Mouse (Mus musculus) stomach, embryonic 14.5 days (tissue): Measurements from ENCODE around the gene Cpvl. TPM values are rescaled to one million over a fixed set of nuclear protein-coding genes. Genes with fewer than 3 reads are reported as not detected.

Experiments
- ATAC-seq: fragments of 200-750 bp; cut with Nextera tagmentation; 2 replicates; pipeline ENCODE4 v1.8.0; 2017; ENCODE audit warnings: low read depth, moderate TSS enrichment; ENCODE audit not compliant: insufficient number of reproducible peaks, insufficient read depth, low FRiP score
- H3K27ac ChIP-seq: fragments of 300-500 bp; sonication (generic); 2 replicates; pipeline ENCODE4 v1.5.1; 2014; ENCODE audit warnings: mild to moderate bottlenecking, low read length, moderate library complexity, mixed read lengths
- H3K27me3 ChIP-seq: fragments of 300-500 bp; sonication (generic); 2 replicates; pipeline ENCODE4 v1.6.1; 2014; ENCODE audit warnings: low read length, control low read depth, mixed read lengths; ENCODE audit not compliant: control insufficient read depth, insufficient read depth
- H3K36me3 ChIP-seq: fragments of 300-500 bp; sonication (generic); 2 replicates; pipeline ENCODE4 v1.6.1; 2014; ENCODE audit warnings: mild to moderate bottlenecking, control low read depth, low read length, moderate library complexity, mixed read lengths; ENCODE audit not compliant: control insufficient read depth, insufficient read depth
- H3K4me1 ChIP-seq: fragments of 300-500 bp; sonication (generic); 2 replicates; pipeline ENCODE4 v1.6.1; 2014; ENCODE audit warnings: low read length, control low read depth, mixed read lengths; ENCODE audit not compliant: control insufficient read depth, insufficient read depth
- H3K4me2 ChIP-seq: fragments of 300-500 bp; sonication (generic); replicated peaks from 2 replicates; pipeline ENCODE4 v1.6.1; 2014; ENCODE audit warnings: low read depth, low read length, control low read depth
- H3K4me3 ChIP-seq: fragments of 300-500 bp; sonication (generic); 2 replicates; pipeline ENCODE4 v1.5.1; 2014; ENCODE audit warnings: low read depth, low read length, control low read depth
- H3K9ac ChIP-seq: fragments of 300-500 bp; sonication (generic); replicated peaks from 2 replicates; pipeline ENCODE4 v1.6.1; 2014; ENCODE audit warnings: low read depth, mild to moderate bottlenecking, control low read depth, low read length, moderate library complexity, mixed read lengths
- H3K9me3 ChIP-seq: fragments of 300-500 bp; sonication (generic); 2 replicates; pipeline ENCODE4 v1.6.1; 2016; ENCODE audit warnings: low read depth, low read length, control low read depth; ENCODE audit not compliant: control insufficient read depth
- WGBS: fragments of 180-500 bp; shearing (Covaris S2); extraction: QIAGEN DNeasy Blood & Tissue Kit; methylation state at CpG from one replicate; pipeline ENCODE4 v1.1.7; 2014; 5-methylcytosine and 5-hydroxymethylcytosine counted together
- polyA plus RNA-seq: library from polyadenylated mRNA; unstranded; fragments of >200 nt; fragmentation: Nextera tagmentation; extraction: Ambion mirVana; gene quantifications from 2 replicates; pipeline ENCODE4 v1.2.1, GENCODE M21; 2014

Gene Cpvl
- not detected in 2 replicates for polyA plus RNA-seq

GRCm38 (mm10) chr6:53978571-53978970, at the start of gene Cpvl:
Cpvl (minus strand) TSS chr6:53978671.
- Histone ChIP-seq H3K27ac (no peak within 1 kb of the TSS), H3K27me3 (no peaks in the 10 kb centered on the region), H3K4me2 (no peak within 1 kb of the TSS), H3K4me1 (0 out of 2 replicates have a peak, but pooled peaks cover 6% of the 10 kb centered on the region), H3K9me3 (no peaks in the 10 kb centered on the region), H3K36me3 (no peaks in the 10 kb centered on the region), H3K9ac (no peak within 1 kb of the TSS), H3K4me3 (no peak within 1 kb of the TSS)
- no peak for ATAC-seq
- 73% methylated on average over 5 of the region's 5 CpGs for WGBS

GRCm38 (mm10) chr6:54023846-54024245, 45.4 kb upstream of the Cpvl start:
- Histone ChIP-seq H3K4me3 (no peak overlapping the region), H3K27ac (no peak overlapping the region), H3K4me2 (no peak overlapping the region), H3K9ac (no peak overlapping the region), H3K36me3 (no peaks in the 10 kb centered on the region), H3K27me3 (no peaks in the 10 kb centered on the region), H3K4me1 (no peaks in the 10 kb centered on the region), H3K9me3 (no peaks in the 10 kb centered on the region)
- no peak for ATAC-seq
- WGBS = 82% methylated on average over 5 of the region's 5 CpGs

- Histone ChIP-seq H3K27ac (no peak overlapping the region), H3K36me3 (no peaks in the 10 kb centered on the region), H3K4me2 (no peak overlapping the region), H3K9me3 (no peaks in the 10 kb centered on the region), H3K4me3 (no peak overlapping the region), H3K27me3 (no peaks in the 10 kb centered on the region), H3K9ac (no peak overlapping the region), H3K4me1 (no peaks in the 10 kb centered on the region)
- ATAC-seq = no peak
- 52% methylated on average over 15 of the region's 15 CpGs for WGBS
Measured at GRCm38 (mm10) chr6:54021123-54021789, 42.8 kb upstream of the Cpvl start.

GRCm38 (mm10) chr6:54018861-54019260, 40.4 kb upstream of the Cpvl start:
- Histone ChIP-seq H3K9ac (no peak overlapping the region), H3K27ac (no peak overlapping the region), H3K27me3 (no peaks in the 10 kb centered on the region), H3K4me2 (no peak overlapping the region), H3K4me1 (no peaks in the 10 kb centered on the region), H3K4me3 (no peak overlapping the region), H3K36me3 (no peaks in the 10 kb centered on the region), H3K9me3 (no peaks in the 10 kb centered on the region)
- WGBS = 52% methylated on average over 5 of the region's 5 CpGs
- no peak for ATAC-seq

GRCm38 (mm10) chr6:54018038-54018437, 39.6 kb upstream of the Cpvl start:
- Histone ChIP-seq H3K4me1 (no peaks in the 10 kb centered on the region), H3K9ac (no peak overlapping the region), H3K4me2 (no peak overlapping the region), H3K4me3 (no peak overlapping the region), H3K27ac (no peak overlapping the region), H3K9me3 (no peaks in the 10 kb centered on the region), H3K36me3 (no peaks in the 10 kb centered on the region), H3K27me3 (no peaks in the 10 kb centered on the region)
- no peak for ATAC-seq
- WGBS = 32% methylated on average over 2 of the region's 2 CpGs

GRCm38 (mm10) chr6:54012163-54012562, 33.7 kb upstream of the Cpvl start:
- Histone ChIP-seq H3K4me3 (no peak overlapping the region), H3K27ac (no peak overlapping the region), H3K4me1 (no peaks in the 10 kb centered on the region), H3K4me2 (no peak overlapping the region), H3K27me3 (no peaks in the 10 kb centered on the region), H3K9me3 (no peaks in the 10 kb centered on the region), H3K36me3 (no peaks in the 10 kb centered on the region), H3K9ac (no peak overlapping the region)
- 70% methylated on average over 1 of the region's 1 CpGs for WGBS
- ATAC-seq = no peak

GRCm38 (mm10) chr6:54010362-54010761, 31.9 kb upstream of the Cpvl start:
- no peak overlapping the region for H3K4me2 ChIP-seq
- no peaks in the 10 kb centered on the region for H3K36me3 ChIP-seq
- no peaks in the 10 kb centered on the region for H3K9me3 ChIP-seq
- H3K27ac ChIP-seq = no peak overlapping the region
- H3K27me3 ChIP-seq = no peaks in the 10 kb centered on the region
- no peak for ATAC-seq
- H3K9ac ChIP-seq = no peak overlapping the region
- WGBS = 73% methylated on average over 9 of the region's 9 CpGs
- no peaks in the 10 kb centered on the region for H3K4me1 ChIP-seq
- no peak overlapping the region for H3K4me3 ChIP-seq

- 61% methylated on average over 4 of the region's 4 CpGs for WGBS
- no peaks in the 10 kb centered on the region for H3K27me3 ChIP-seq
- H3K27ac ChIP-seq = no peak overlapping the region
- no peak overlapping the region for H3K9ac ChIP-seq
- no peak for ATAC-seq
- H3K9me3 ChIP-seq = no peaks in the 10 kb centered on the region
- H3K4me2 ChIP-seq = no peak overlapping the region
- H3K4me1 ChIP-seq = no peaks in the 10 kb centered on the region
- no peaks in the 10 kb centered on the region for H3K36me3 ChIP-seq
- no peak overlapping the region for H3K4me3 ChIP-seq
Measured at GRCm38 (mm10) chr6:54009293-54009692, 30.8 kb upstream of the Cpvl start.
